Mouse (Mus musculus) heart, adult 18-20 months (tissue): ENCODE measurements around the gene Olfr933. TPM values are rescaled to one million over a fixed set of nuclear protein-coding genes. Genes with fewer than 3 reads are reported as not detected.

Experiments used
- DNase-seq, 2 experiments: peaks; one replicate each; pipeline ENCODE4 v3.0.0; 2021 to 2022; ENCODE audit warnings: mixed read lengths in 1 of 2
- long read RNA-seq, 2 experiments: library from polyadenylated mRNA; stranded (forward); transcript quantifications; one replicate each; pipeline ENCODE4 v2.0.0; 2021
- total RNA-seq, 2 experiments: library from RNA; stranded (reverse); gene quantifications; 2 replicates each; pipeline ENCODE4 v1.2.3; 2021

Gene Olfr933
- not detected for total RNA-seq
- long read RNA-seq, experiment 1 = 0 reads
- long read RNA-seq, experiment 2 = 0 reads

DNA sequence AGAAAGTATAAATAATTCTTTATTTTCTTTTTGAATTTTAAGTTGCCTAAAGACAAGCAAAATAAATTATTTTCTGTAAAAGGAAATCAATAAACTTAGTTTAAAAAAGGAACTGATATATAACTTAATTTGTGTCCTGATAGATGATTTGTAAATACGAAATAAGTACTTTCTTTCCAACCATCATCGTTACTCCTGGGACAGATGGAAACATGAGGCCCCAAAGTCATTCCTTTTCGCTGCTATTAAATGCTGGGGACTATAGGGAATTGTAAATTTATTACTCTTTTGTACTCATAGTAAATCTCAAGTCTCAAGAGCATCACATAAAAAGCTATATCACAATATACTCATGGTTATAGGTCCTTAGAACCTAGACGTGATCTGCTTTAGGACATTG lies at the start of gene Olfr933:
Gene Olfr933, plus strand, starts transcription at position 301 of the 400 bp plus-strand sequence.
- DNase-seq = no peak

DNA sequence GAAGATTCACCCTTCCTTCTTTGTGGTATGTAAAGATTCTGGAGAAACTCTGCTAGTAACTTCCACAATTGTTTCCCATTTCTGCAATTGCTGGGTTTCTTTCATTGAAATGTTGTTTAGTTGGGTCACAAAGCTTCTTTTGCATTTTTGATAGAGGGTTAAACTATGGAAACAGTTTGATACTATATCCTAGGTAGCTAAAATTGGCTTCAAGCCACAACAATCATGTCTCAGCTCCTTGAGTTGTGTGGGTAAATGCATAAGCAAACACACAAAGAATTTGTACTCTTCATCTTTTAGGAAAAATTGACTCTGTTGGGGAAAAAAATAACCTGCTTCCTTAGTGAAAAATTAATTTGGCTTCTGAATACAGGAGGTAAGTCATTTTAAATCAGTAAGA lies 42.6 kb upstream of the Olfr933 start, which contains the start of gene Olfr930:
Gene Olfr930, plus strand, starts transcription at position 301 of the 400 bp plus-strand sequence.
- DNase-seq = no peak

DNA sequence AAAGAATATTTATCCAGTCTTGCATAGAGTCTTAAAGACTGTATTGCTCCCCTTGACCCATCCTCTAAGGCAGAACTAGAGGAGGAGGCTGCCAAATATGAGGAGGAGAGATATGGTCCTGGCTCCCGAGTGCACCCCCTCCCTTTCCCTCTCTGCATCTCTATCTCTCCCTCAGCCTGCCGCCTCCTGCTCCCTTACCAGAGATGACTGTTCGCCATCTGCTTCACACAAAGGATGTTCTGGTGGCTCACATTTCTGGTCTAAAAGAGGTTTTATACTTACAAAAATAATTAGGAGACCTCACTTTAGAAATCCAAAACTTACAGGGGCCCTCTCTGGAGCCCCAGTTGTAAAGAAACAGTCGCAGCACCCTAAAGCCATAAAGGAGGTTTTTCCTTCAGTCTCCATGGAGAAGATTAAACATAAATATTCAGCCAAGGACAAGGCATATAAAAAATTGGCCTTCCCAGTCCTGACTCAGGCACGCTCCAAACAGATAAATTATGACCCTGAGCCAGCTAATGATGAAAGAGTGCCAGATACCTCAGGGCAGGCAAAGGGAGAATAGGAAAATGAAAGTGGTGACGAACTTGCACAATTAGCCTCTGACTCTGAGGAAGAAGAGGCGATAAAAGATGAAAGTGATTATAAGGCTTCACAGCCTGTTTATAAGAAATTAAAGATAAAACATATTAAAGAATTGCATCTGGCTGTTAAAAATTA lies 18.6 kb upstream of the Olfr933 start:
- peak; percentile 13 for DNase-seq

DNA sequence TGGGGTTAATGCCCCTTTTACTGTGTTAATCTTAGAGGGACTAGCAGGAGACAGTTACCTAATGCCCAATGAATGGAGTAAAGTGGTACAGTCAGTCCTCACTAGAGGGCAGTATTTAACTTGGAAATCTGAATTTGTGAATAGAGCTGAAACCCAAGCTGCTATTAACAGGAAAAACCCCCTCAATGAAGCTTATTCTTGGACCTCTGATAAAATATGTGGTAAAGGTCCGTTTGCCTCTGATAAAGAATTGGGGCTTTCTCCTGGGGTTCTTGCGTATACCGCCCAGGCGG lies 18.0 kb upstream of the Olfr933 start:
- DNase-seq = no peak

DNA sequence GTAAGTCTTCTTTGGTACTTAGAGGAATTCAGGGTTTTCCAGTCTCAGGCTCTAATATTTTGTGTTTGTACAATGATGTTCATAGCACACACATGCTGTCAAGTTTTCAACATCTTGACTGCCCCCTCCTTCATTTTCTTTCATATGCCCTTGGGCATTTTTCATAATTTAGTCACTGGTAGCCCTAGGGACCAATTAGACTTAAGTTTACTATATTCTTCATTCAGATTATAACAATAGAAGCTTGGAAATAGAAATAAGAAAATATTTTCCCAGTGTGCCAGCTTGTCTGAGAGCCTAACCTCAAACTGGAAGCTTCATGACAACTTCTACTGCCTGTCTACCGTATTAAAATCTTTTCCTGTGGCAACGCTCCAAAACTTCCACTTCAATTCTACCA lies 16.1 kb downstream of the Olfr933 start, which contains the start of gene Olfr934:
Gene Olfr934, minus strand, starts transcription at position 101 of the 400 bp plus-strand sequence.
- DNase-seq = no peak

DNA sequence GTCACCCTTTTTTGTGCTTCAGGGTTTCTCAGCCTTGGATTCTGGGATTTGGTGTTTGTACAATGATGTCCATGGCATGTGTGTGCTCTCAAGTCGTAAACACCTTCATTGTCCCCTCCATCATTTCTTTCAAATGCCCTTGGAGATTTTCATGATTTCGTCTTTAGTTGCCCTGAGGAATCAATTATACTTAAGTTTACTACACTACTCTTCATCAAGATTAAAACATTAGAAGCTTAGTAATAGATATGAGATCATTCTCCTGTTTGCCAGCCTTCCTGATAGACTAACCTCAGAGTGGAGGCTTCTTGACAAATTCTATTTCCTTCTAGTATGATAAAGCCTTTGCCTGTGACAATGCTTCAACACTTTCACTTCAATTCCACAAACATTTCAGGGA lies 27.5 kb downstream of the Olfr933 start, which contains the start of gene Olfr935:
Gene Olfr935, minus strand, starts transcription at position 101 of the 400 bp plus-strand sequence.
- no peak for DNase-seq

DNA sequence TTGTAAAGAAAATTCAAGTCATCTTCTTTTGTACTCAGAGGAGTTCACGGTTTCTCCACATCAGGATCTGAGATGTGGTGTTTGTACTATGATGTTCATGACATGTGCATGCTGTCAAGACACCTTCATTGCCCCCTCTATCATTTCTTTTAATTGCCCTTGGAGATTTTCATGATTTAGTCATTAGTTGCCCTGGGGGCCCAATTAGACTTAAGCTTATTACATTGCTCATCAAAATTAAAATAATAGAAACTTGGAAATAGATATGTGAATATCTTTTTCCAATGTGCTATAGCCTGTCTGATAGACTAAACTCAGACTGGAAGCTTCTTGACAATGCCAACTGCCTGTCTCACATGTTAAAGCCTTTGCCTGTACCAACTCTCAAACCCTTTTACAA lies 51.2 kb downstream of the Olfr933 start, which contains the start of gene Olfr146:
Gene Olfr146, minus strand, starts transcription at position 101 of the 400 bp plus-strand sequence.
- DNase-seq = no peak

Other genes with a start within 250 kb of the Olfr933 start
- under 1 TPM; 0.05 TPM for gene Olfr920, start 220.0 kb upstream of the Olfr933 start, total RNA-seq
- not detected for gene Olfr921, start 199.2 kb upstream of the Olfr933 start, total RNA-seq
- gene Olfr922, start 157.7 kb upstream of the Olfr933 start, total RNA-seq = not detected
- not detected for gene Olfr923, start 145.8 kb upstream of the Olfr933 start, total RNA-seq
- gene Olfr924, start 127.9 kb upstream of the Olfr933 start, total RNA-seq = not detected
- not detected for gene Olfr26, start 117.3 kb upstream of the Olfr933 start, total RNA-seq
- not detected for gene Olfr926, start 95.2 kb upstream of the Olfr933 start, total RNA-seq
- gene Olfr930, start 42.5 kb upstream of the Olfr933 start, total RNA-seq = not detected
- gene Olfr934, start 16.0 kb downstream of the Olfr933 start, total RNA-seq = not detected
- not detected for gene Olfr935, start 27.4 kb downstream of the Olfr933 start, total RNA-seq
- not detected for gene Olfr146, start 51.1 kb downstream of the Olfr933 start, total RNA-seq
- not detected for gene Olfr937, start 92.6 kb downstream of the Olfr933 start, total RNA-seq
- not detected for gene Olfr938, start 106.6 kb downstream of the Olfr933 start, total RNA-seq
- not detected for gene Olfr27, start 155.8 kb downstream of the Olfr933 start, total RNA-seq
- gene Olfr943, start 194.0 kb downstream of the Olfr933 start, total RNA-seq = not detected
- not detected for gene Olfr944, start 229.6 kb downstream of the Olfr933 start, total RNA-seq